Comparison of ENCODE assay signal across 9 mouse cellular contexts in genomic region chr6:147263178-147263577, GRCm38 (mm10). TPM values are rescaled to one million over a fixed set of nuclear protein-coding genes. Genes with fewer than 3 reads are reported as not detected.
A peak's percentile ranks its signal among the peaks of the same experiment; 100 is the strongest.
DNase-seq lines count a peak whose midpoint lies in the region; ATAC-seq lines count a peak whose summit lies in the region.
"Had no signal": no experiment of that assay in that cellular context is flagged by ENCODE, and none has a peak within 500 bp of the region (broad histone marks: within the 10 kb centered on the region; RNA-seq: fewer than 3 reads in every experiment).

No protein-coding gene starts in this region.

- intact Hi-C loops in gastrocnemius, postnatal 14 days (cut with DNase I; ENCODE audit: low total_unique reads): no loop called here

- under 1% methylated on average over 21 of the region's 21 CpGs for WGBS in heart, embryonic 16.5 days
- WGBS in liver, embryonic 13.5 days (ENCODE audit: insufficient replicate concordance): 2% methylated on average over 21 of the region's 21 CpGs
- WGBS in stomach, embryonic 15.5 days: 0% methylated on average over 21 of the region's 21 CpGs

- no peak overlapping the region for H3K27ac ChIP-seq in heart, embryonic 16.5 days (ENCODE audit: low read length)
- no peak overlapping the region for H3K27ac ChIP-seq in liver, embryonic 13.5 days
- H3K27ac ChIP-seq in stomach, embryonic 15.5 days: no peak overlapping the region

- peak; percentile 9 for DNase-seq in gastrocnemius, postnatal 14 days
- no peak for DNase-seq in gastrocnemius, adult 8-10 months (ENCODE audit: low spot score in 2 of 2)
- peak; percentile 8 for DNase-seq in thymus, postnatal 4 days
- DNase-seq in thymus, adult 18-20 months: no peak
- no peak for DNase-seq in liver, embryonic 13.5 days
- DNase-seq in frontal cortex, adult 2 months (ENCODE audit: extremely low spot score in 1 of 2, low spot score in 1 of 2): no peak

- no peaks in the 10 kb centered on the region for H3K36me3 ChIP-seq in heart, embryonic 16.5 days (ENCODE audit: control insufficient read depth, insufficient read depth)
- H3K36me3 ChIP-seq in liver, embryonic 13.5 days: no peaks in the 10 kb centered on the region
- no peaks in the 10 kb centered on the region for H3K36me3 ChIP-seq in stomach, embryonic 15.5 days

- ATAC-seq in heart, embryonic 16.5 days (replicated peaks; ENCODE audit: extremely low read depth, insufficient read depth, low FRiP score): no peak
- ATAC-seq in liver, embryonic 13.5 days (ENCODE audit: low read depth): no peak
- peak; percentile 5; the same call in 1 of the 2 replicates for ATAC-seq in stomach, embryonic 15.5 days (ENCODE audit: insufficient read depth, low FRiP score, low read depth)

- peak overlapping the region; percentile 65 for H3K4me3 ChIP-seq in heart, embryonic 16.5 days (ENCODE audit: low read length)
- peak overlapping the region; percentile 40 for H3K4me3 ChIP-seq in liver, embryonic 13.5 days (replicated peaks)
- peak overlapping the region; percentile 50 for H3K4me3 ChIP-seq in stomach, embryonic 15.5 days (replicated peaks)

- peaks cover 49% of the 10 kb centered on the region for H3K27me3 ChIP-seq in heart, embryonic 16.5 days (ENCODE audit: control insufficient read depth, insufficient read depth, low read length)
- peaks cover 70% of the 10 kb centered on the region for H3K27me3 ChIP-seq in liver, embryonic 13.5 days
- peaks cover 34% of the 10 kb centered on the region for H3K27me3 ChIP-seq in stomach, embryonic 15.5 days (replicated peaks)

- H3K9ac ChIP-seq in heart, embryonic 16.5 days (ENCODE audit: low read length): peak overlapping the region; percentile 66
- H3K9ac ChIP-seq in liver, embryonic 13.5 days: no peak overlapping the region
- no peak overlapping the region for H3K9ac ChIP-seq in stomach, embryonic 15.5 days

- H3K4me1 ChIP-seq in heart, embryonic 16.5 days (ENCODE audit: control insufficient read depth, insufficient read depth, low read length): peaks cover 11% of the 10 kb centered on the region
- H3K4me1 ChIP-seq in liver, embryonic 13.5 days (replicated peaks): no peaks in the 10 kb centered on the region
- peaks cover 11% of the 10 kb centered on the region for H3K4me1 ChIP-seq in stomach, embryonic 15.5 days

- no peaks in the 10 kb centered on the region for H3K9me3 ChIP-seq in heart, embryonic 16.5 days (replicated peaks; ENCODE audit: control insufficient read depth, low read length)
- no peaks in the 10 kb centered on the region for H3K9me3 ChIP-seq in liver, embryonic 13.5 days (replicated peaks)
- no peaks in the 10 kb centered on the region for H3K9me3 ChIP-seq in stomach, embryonic 15.5 days

- peak overlapping the region; percentile 85 for H3K4me2 ChIP-seq in heart, embryonic 16.5 days (ENCODE audit: low read depth, low read length)
- H3K4me2 ChIP-seq in liver, embryonic 13.5 days: peak overlapping the region; percentile 55
- H3K4me2 ChIP-seq in stomach, embryonic 15.5 days: peak overlapping the region; percentile 90

RNA-seq across cellular contexts. Expression of gene Pthlh, which starts 0.8 kb away (rescaled TPM):
- 1 to 10 TPM in 1 of 2 experiments, under 1 TPM in 1; 0.33 to 3.3 TPM for total RNA-seq in gastrocnemius, postnatal 14 days (2021)
- 1 to 10 TPM in 2 of 4 experiments, under 1 TPM in 2; 0.40 to 3.4 (median 1.2) TPM for total RNA-seq in gastrocnemius, adult 8-10 months (2022)
- 2.0 and 2.4 TPM in 2 replicates for polyA plus RNA-seq in heart, embryonic 16.5 days (2015; fragmentation: Nextera tagmentation; extraction: Ambion mirVana)
- 0.07 TPM in 1 of 2 replicates, not detected in the other for polyA plus RNA-seq in liver, embryonic 13.5 days (2015; fragmentation: Nextera tagmentation; extraction: Ambion mirVana)
- 1.6 and 4.3 TPM in 2 replicates for polyA plus RNA-seq in stomach, embryonic 15.5 days (2015; fragmentation: Nextera tagmentation; extraction: Ambion mirVana)
- polyA plus RNA-seq in frontal cortex, adult 2 months (2012; rRNA removed): 2.8 and 2.9 TPM in 2 replicates
- total RNA-seq: hematopoietic stem cell, adult 5-6 weeks had no signal

Comparison
In these comparisons a context has a peak if more than half of its experiments do, and no peak if none do; other contexts are left out.
1. DNase-seq: peak in gastrocnemius, postnatal 14 days (single experiment) and thymus, postnatal 4 days (single experiment); none in gastrocnemius, adult 8-10 months (0 of 2), thymus, adult 18-20 months (0 of 2), liver, embryonic 13.5 days (single experiment) and frontal cortex, adult 2 months (0 of 2).
2. Peak in every context shown above with its lines, with median percentiles within 50 percentile points of each other: H3K4me2 ChIP-seq and H3K4me3 ChIP-seq.